ENCODE assay signal across 1 mouse cellular context in genomic region chr12:99544262-99545128, GRCm38 (mm10).
A peak's percentile ranks its signal among the peaks of the same experiment; 100 is the strongest.
TF ChIP-seq lines count a peak whose summit lies in the region.

No protein-coding gene starts in this region.

TF ChIP-seq in CH12.LX, 34 proteins besides CTCF, POLR2A, EP300 and RAD21 (continued from another document):
- TF ChIP-seq PAX5 (IDR thresholded peaks at IDR 0.05; ENCODE audit: low read length) (no peak), RCOR1 (conservative IDR thresholded peaks at IDR 0.05; ENCODE audit: low read depth, low read length) (peak; percentile 61; the same call in 1 of the 2 replicates), USF1 (IDR thresholded peaks at IDR 0.05; ENCODE audit: low read depth, low read length) (no peak), BHLHE40 (IDR thresholded peaks at IDR 0.05; ENCODE audit: low read depth, low read length) (peak; percentile 86), MAZ (IDR thresholded peaks at IDR 0.05; ENCODE audit: low read depth, low read length) (0 out of 2 replicates have a peak, but pooled peaks have one; percentile 13), GABPA (IDR thresholded peaks at IDR 0.05; ENCODE audit: insufficient replicate concordance, low read depth, low read length) (no peak), MAFK (IDR thresholded peaks at IDR 0.05; ENCODE audit: insufficient replicate concordance, low read length) (peak; percentile 94)
